Mouse (Mus musculus) stomach, postnatal 0 days (tissue): ENCODE data around the gene Galntl6. TPM values are rescaled to one million over a fixed set of nuclear protein-coding genes. Genes with fewer than 3 reads are reported as not detected.
A peak's percentile ranks its signal among the peaks of the same experiment; 100 is the strongest.

Source experiments
- ATAC-seq: fragments of 200-750 bp; cut with Nextera tagmentation; 2 replicates; pipeline ENCODE4 v1.8.0; 2017; ENCODE audit not compliant: low FRiP score, low TSS enrichment
- DNase-seq: peaks from one replicate; pipeline ENCODE4 v3.0.0-alpha.2; 2016; ENCODE audit warnings: low spot score
- H3K27ac ChIP-seq: fragments of 300-500 bp; sonication (generic); replicated peaks from 2 replicates; pipeline ENCODE4 v1.5.1; 2014; ENCODE audit warnings: mild to moderate bottlenecking, control low read depth
- H3K27me3 ChIP-seq: fragments of 300-500 bp; sonication (generic); 2 replicates; pipeline ENCODE4 v1.6.1; 2014; ENCODE audit warnings: low read length; ENCODE audit not compliant: control insufficient read depth, insufficient read depth
- H3K36me3 ChIP-seq: fragments of 300-500 bp; sonication (generic); 2 replicates; pipeline ENCODE4 v1.6.1; 2014; ENCODE audit warnings: low read length, mixed read lengths; ENCODE audit not compliant: control insufficient read depth, insufficient read depth
- H3K4me1 ChIP-seq: fragments of 300-500 bp; sonication (generic); replicated peaks from 2 replicates; pipeline ENCODE4 v1.6.1; 2014; ENCODE audit warnings: antibody characterized with exemption; ENCODE audit not compliant: control insufficient read depth, insufficient read depth
- H3K4me2 ChIP-seq: fragments of 300-500 bp; sonication (generic); replicated peaks from 2 replicates; pipeline ENCODE4 v1.6.1; 2014; ENCODE audit warnings: low read depth, mild to moderate bottlenecking, control low read depth, moderate library complexity
- H3K4me3 ChIP-seq: fragments of 300-500 bp; sonication (generic); 2 replicates; pipeline ENCODE4 v1.5.1; 2014; ENCODE audit warnings: low read depth, low read length, control low read depth
- H3K9ac ChIP-seq: fragments of 300-500 bp; sonication (generic); 2 replicates; pipeline ENCODE4 v1.6.1; 2014; ENCODE audit warnings: mild to moderate bottlenecking, low read length, control low read depth, mixed read lengths
- H3K9me3 ChIP-seq: fragments of 300-500 bp; sonication (generic); 2 replicates; pipeline ENCODE4 v1.6.1; 2016; ENCODE audit warnings: low read length; ENCODE audit not compliant: control insufficient read depth
- CTCF ChIP-seq: IDR thresholded peaks from 2 replicates; pipeline ENCODE4 v1.5.1; 2016; ENCODE audit warnings: antibody characterized with exemption, low read depth, mild to moderate bottlenecking, moderate library complexity
- EP300 ChIP-seq: optimal IDR thresholded peaks from 2 replicates; pipeline ENCODE3; 2016; ENCODE audit warnings: antibody characterized with exemption
- WGBS: fragments of 180-500 bp; shearing (Covaris S2); extraction: QIAGEN DNeasy Blood & Tissue Kit; methylation state at CpG from one replicate; pipeline ENCODE4 v1.1.7; 2014; 5-methylcytosine and 5-hydroxymethylcytosine counted together
- polyA plus RNA-seq: library from polyadenylated mRNA; unstranded; fragments of >200 nt; fragmentation: Nextera tagmentation; extraction: Ambion mirVana; gene quantifications from 2 replicates; pipeline ENCODE4 v1.2.1, GENCODE M21; 2015

Gene Galntl6
- polyA plus RNA-seq, 1 experiment from 2014 or later: 3.8 TPM

DNA sequence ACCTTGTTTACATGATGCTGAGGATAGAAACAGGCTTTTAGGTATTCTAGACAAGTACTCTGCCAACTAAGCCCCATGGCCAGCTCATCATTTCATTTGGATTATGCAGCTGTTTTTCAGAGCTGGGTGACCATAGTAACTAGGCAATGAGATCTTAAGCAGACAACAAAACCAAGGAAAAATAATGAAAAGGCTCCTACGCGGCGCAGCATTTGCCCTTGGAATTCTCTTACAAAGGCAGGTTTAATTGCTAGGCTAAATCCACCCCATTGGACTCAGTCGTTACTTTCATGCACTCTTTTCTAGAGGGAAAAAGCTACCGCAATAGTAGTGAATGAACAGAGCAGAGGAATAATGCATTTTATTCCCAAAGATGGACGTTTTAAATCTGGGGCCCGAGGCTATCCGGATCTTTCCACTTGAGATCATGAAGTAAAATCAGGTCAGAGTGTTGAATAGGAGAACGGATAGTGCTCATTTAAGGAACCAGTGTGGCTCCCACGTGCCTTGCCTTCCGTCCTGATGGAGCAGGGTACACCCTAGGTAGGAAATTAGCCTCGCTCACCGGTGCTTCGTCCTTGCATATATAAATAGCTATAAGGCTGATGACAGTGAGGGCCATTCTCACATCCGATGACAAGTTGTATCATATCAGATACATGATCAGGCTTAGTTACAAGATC, 1076.1 kb downstream of the Galntl6 start:
- Histone ChIP-seq H3K9me3 (no peaks in the 10 kb centered on the region), H3K27ac (no peak overlapping the region), H3K27me3 (no peaks in the 10 kb centered on the region), H3K4me1 (no peaks in the 10 kb centered on the region), H3K4me3 (no peak overlapping the region), H3K4me2 (no peak overlapping the region), H3K9ac (no peak overlapping the region), H3K36me3 (no peaks in the 10 kb centered on the region)
- WGBS: 88% methylated on average over 15 of the region's 15 CpGs
- TF ChIP-seq EP300 (no peak), CTCF (no peak)
- DNase-seq (no peak), ATAC-seq (no peak)

DNA sequence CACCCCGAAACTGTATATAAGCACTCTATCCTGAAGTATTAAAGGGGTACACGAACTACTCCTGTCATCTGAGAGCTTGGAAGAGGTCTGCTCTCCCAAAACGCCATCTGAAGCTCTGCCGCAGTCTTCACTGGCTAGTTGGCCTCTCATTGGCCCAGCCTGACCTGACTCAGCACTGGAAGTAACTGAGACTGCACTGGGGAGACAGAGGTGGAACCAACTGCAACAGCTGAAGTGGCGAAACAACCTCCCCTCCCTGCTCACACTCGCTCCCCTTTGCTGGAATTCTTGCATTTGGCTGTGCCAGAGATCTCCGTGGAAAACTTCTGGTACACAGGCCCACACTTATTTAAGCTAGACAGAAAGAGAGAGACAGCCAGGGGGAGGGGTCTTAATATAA, 1089.3 kb downstream of the Galntl6 start:
- Histone ChIP-seq H3K27ac (no peak overlapping the region), H3K9ac (no peak overlapping the region), H3K4me2 (no peak overlapping the region), H3K4me3 (no peak overlapping the region), H3K4me1 (no peaks in the 10 kb centered on the region), H3K9me3 (no peaks in the 10 kb centered on the region), H3K27me3 (no peaks in the 10 kb centered on the region), H3K36me3 (no peaks in the 10 kb centered on the region)
- no peak for DNase-seq
- no peak for ATAC-seq
- TF ChIP-seq EP300 (no peak), CTCF (no peak)
- 62% methylated on average over 7 of the region's 7 CpGs for WGBS

DNA sequence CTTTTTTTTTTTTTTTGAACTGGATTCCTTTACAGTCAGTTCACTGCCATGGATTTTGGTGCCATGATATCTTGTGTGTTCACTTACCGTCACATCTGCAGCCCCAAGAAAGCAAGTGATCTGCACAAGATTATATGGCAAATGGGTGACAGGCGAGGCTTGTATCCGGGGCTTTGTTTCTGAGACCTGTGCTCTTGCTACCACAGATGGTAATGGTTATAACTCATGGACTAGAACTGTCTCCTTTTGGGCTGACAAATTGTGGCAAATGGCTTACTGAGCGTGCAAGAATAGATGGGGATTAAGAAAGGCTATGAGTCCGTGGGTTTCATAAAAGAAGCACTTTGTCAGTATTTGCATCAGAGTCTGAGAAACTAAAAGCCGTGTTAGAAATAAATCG, 1096.4 kb downstream of the Galntl6 start:
- 57% methylated on average over 7 of the region's 7 CpGs for WGBS
- H3K4me2 ChIP-seq: no peak overlapping the region
- H3K4me3 ChIP-seq: no peak overlapping the region
- no peaks in the 10 kb centered on the region for H3K9me3 ChIP-seq
- DNase-seq (no peak), ATAC-seq (no peak)
- H3K9ac ChIP-seq: no peak overlapping the region
- H3K4me1 ChIP-seq: no peaks in the 10 kb centered on the region
- no peak for TF ChIP-seq EP300
- no peak for TF ChIP-seq CTCF
- H3K27ac ChIP-seq: no peak overlapping the region
- no peaks in the 10 kb centered on the region for H3K36me3 ChIP-seq
- no peaks in the 10 kb centered on the region for H3K27me3 ChIP-seq

DNA sequence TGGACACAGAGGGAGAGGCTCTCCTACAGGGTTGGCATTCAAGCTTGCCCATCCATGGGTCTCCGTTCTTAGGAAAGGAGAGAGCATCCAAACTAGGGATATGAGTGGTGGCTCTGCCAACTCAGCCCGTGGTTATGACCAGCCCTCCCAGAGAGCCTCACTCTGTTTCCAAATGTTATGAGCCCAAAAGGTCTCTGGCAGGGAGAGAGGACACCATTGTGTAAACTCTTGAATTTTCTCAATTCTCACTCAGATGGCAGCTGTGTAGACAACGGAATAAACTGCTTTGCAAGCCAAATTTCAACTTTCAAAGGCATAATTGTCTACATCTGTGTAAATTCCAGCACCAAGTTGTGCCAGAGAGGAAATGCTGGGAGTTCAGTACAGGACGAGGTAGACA, 1105.4 kb downstream of the Galntl6 start:
- Histone ChIP-seq H3K27me3 (no peaks in the 10 kb centered on the region), H3K9ac (no peak overlapping the region), H3K4me3 (no peak overlapping the region), H3K9me3 (no peaks in the 10 kb centered on the region), H3K4me2 (no peak overlapping the region), H3K4me1 (no peaks in the 10 kb centered on the region), H3K36me3 (no peaks in the 10 kb centered on the region), H3K27ac (no peak overlapping the region)
- WGBS: 55% methylated on average over 4 of the region's 4 CpGs
- TF ChIP-seq EP300 (no peak), CTCF (no peak)
- DNase-seq (no peak), ATAC-seq (no peak)

DNA sequence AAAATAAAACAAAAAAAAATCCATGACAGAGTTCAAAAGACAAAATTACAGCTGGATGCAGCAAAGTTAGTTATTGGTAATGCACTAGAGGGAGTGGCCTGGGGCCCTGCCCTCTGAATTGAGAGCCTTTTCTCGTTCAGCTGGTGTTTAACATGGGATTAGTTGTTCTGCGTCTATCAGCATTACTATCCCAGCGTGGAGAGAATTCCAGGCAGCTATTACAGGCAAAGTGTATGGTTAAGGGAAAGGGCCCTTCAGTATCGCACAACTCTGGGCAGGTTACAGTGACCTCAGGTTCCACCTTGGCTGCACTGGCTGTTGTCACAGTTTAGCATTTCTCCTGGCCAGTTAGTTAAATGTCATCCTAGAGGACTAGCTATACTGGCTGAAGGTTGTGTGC, 1107.3 kb downstream of the Galntl6 start:
- no peak overlapping the region for H3K4me3 ChIP-seq
- 28% methylated on average over 4 of the region's 4 CpGs for WGBS
- no peak overlapping the region for H3K9ac ChIP-seq
- H3K27ac ChIP-seq: no peak overlapping the region
- H3K36me3 ChIP-seq: no peaks in the 10 kb centered on the region
- H3K4me2 ChIP-seq: no peak overlapping the region
- no peaks in the 10 kb centered on the region for H3K4me1 ChIP-seq
- TF ChIP-seq CTCF (no peak), EP300 (no peak)
- no peaks in the 10 kb centered on the region for H3K27me3 ChIP-seq
- DNase-seq (peak; percentile 30), ATAC-seq (peak; percentile 53; the same call in 1 of the 2 replicates)
- no peaks in the 10 kb centered on the region for H3K9me3 ChIP-seq

DNA sequence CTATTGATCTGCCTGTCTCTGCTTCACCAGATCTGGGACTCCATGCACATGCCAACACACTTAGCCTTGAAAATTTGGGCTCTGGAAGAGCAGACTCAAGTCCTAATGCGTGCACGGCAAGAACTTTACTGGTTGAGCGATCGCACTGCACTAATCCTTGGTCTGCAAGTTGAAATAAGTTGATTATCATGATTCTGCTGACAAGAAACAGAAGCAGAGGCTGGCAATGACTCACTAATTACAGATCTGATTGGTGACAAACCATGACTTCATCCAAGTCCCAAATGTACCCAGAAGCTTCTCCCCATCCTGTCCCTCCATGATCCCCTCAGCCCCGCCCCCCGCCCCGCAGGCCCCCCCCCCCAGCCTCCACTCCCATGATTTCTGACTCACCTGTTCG, 1108.6 kb downstream of the Galntl6 start:
- DNase-seq: no peak
- ATAC-seq: no peak
- Histone ChIP-seq H3K4me1 (no peaks in the 10 kb centered on the region), H3K9ac (no peak overlapping the region), H3K36me3 (no peaks in the 10 kb centered on the region), H3K4me3 (no peak overlapping the region), H3K27ac (no peak overlapping the region), H3K4me2 (no peak overlapping the region), H3K27me3 (no peaks in the 10 kb centered on the region), H3K9me3 (no peaks in the 10 kb centered on the region)
- TF ChIP-seq EP300 (no peak), CTCF (no peak)
- WGBS: 84% methylated on average over 8 of the region's 8 CpGs
